Mouse (Mus musculus) frontal cortex, postnatal 14 days (tissue): ENCODE results near the gene Egf.
"Not testable (repeated sequence)": the region's sequence is repeated elsewhere in the genome, so short reads cannot be mapped to it uniquely, and the experiment has no call there.

Experiments
- DNase-seq, 2 experiments: peaks; one replicate each; pipeline ENCODE4 v3.0.0; 2022; ENCODE audit warnings: low spot score in 2 of 2

Egf gene

GRCm38 (mm10) chr3:129754650-129755604, at the start of gene Egf:
Egf (minus strand) TSS chr3:129755316.
- DNase-seq: no peak

GRCm38 (mm10) chr3:129803765-129804164, 48.6 kb upstream of the Egf start, which contains the start of gene Lrit3:
Lrit3 (minus strand) TSS chr3:129804030.
- DNase-seq: no peak

GRCm38 (mm10) chr3:129799011-129799410, 43.9 kb upstream of the Egf start:
- DNase-seq: no peak

GRCm38 (mm10) chr3:129798551-129798950, 43.4 kb upstream of the Egf start:
- DNase-seq: no peak

- DNase-seq: no peak
Measured at GRCm38 (mm10) chr3:129797341-129797740, 42.2 kb upstream of the Egf start.

GRCm38 (mm10) chr3:129793801-129794200, 38.7 kb upstream of the Egf start:
- no peak for DNase-seq

GRCm38 (mm10) chr3:129782746-129783145, 27.6 kb upstream of the Egf start:
- DNase-seq: no peak

GRCm38 (mm10) chr3:129781435-129781834, 26.3 kb upstream of the Egf start:
- DNase-seq: no peak

- DNase-seq: no peak
Measured at GRCm38 (mm10) chr3:129771210-129771609, 16.1 kb upstream of the Egf start.

- DNase-seq: no peak
Measured at GRCm38 (mm10) chr3:129766971-129767794, 12.1 kb upstream of the Egf start.

GRCm38 (mm10) chr3:129766106-129766505, 11.0 kb upstream of the Egf start:
- DNase-seq: no peak

- not testable (repeated sequence) for DNase-seq
Measured at GRCm38 (mm10) chr3:129757599-129757998, 2.5 kb upstream of the Egf start.

GRCm38 (mm10) chr3:129744803-129745202, 10.3 kb downstream of the Egf start:
- no peak for DNase-seq

GRCm38 (mm10) chr3:129742781-129743180, 12.3 kb downstream of the Egf start:
- DNase-seq: no peak

GRCm38 (mm10) chr3:129738291-129739183, 16.6 kb downstream of the Egf start:
- DNase-seq: no peak

- no peak for DNase-seq
Measured at GRCm38 (mm10) chr3:129731636-129732035, 23.5 kb downstream of the Egf start.

- no peak for DNase-seq
Measured at GRCm38 (mm10) chr3:129730426-129730825, 24.7 kb downstream of the Egf start.

GRCm38 (mm10) chr3:129729916-129730315, 25.2 kb downstream of the Egf start:
- DNase-seq: no peak

- DNase-seq: no peak
Measured at GRCm38 (mm10) chr3:129725592-129725991, 29.5 kb downstream of the Egf start.

- peak; percentile 88 to 90 for DNase-seq
Measured at GRCm38 (mm10) chr3:129724961-129725501, 30.1 kb downstream of the Egf start.

- no peak for DNase-seq
Measured at GRCm38 (mm10) chr3:129724505-129724904, 30.6 kb downstream of the Egf start.
